16 mouse cellular contexts compared by ENCODE assay signal in genomic region chr10:54761084-54761483, GRCm38 (mm10).
"Had no signal": no experiment of that assay in that cellular context is flagged by ENCODE, and none has a peak within 500 bp of the region (broad histone marks: within the 10 kb centered on the region; RNA-seq: fewer than 3 reads in every experiment).

No protein-coding gene starts in this region.

- H3K4me3 ChIP-seq: neural tube, embryonic 13.5 days; neural tube, embryonic 15.5 days; stomach, embryonic 15.5 days had no signal

- H3K36me3 ChIP-seq: neural tube, embryonic 13.5 days; neural tube, embryonic 15.5 days; stomach, embryonic 15.5 days had no signal

- H3K27me3 ChIP-seq: neural tube, embryonic 13.5 days; neural tube, embryonic 15.5 days; stomach, embryonic 15.5 days had no signal

- H3K4me1 ChIP-seq: neural tube, embryonic 13.5 days; neural tube, embryonic 15.5 days; stomach, embryonic 15.5 days had no signal

- H3K27ac ChIP-seq: neural tube, embryonic 13.5 days; neural tube, embryonic 15.5 days; stomach, embryonic 15.5 days; stomach, postnatal 0 days had no signal

- H3K9ac ChIP-seq: neural tube, embryonic 13.5 days; neural tube, embryonic 15.5 days; stomach, embryonic 15.5 days had no signal

- H3K4me2 ChIP-seq: neural tube, embryonic 13.5 days; neural tube, embryonic 15.5 days; stomach, embryonic 15.5 days had no signal

- H3K9me3 ChIP-seq: neural tube, embryonic 13.5 days; neural tube, embryonic 15.5 days; stomach, embryonic 15.5 days had no signal

- DNase-seq: retina, postnatal 1 day; right cerebral cortex, adult 18-20 months; right cerebral cortex, postnatal 14 days; right cerebral cortex, postnatal 25 days; right cerebral cortex, postnatal 4 days; spleen, adult 18-20 months; thymus, adult 18-20 months; thymus, adult 2 months; thymus, postnatal 14 days; thymus, postnatal 25 days; thymus, postnatal 36 days; thymus, postnatal 4 days had no signal
